Mouse (Mus musculus) induced T-regulatory cell, adult 2 months (primary cell): ENCODE data around the gene Per2.
"Not testable (repeated sequence)": the region's sequence is repeated elsewhere in the genome, so short reads cannot be mapped to it uniquely, and the experiment has no call there.

ENCODE experiments used
- DNase-seq: peaks from one replicate; pipeline ENCODE4 v3.0.0-alpha.2; 2012; ENCODE audit warnings: low read depth

Gene Per2

GRCm38 (mm10) chr1:91459059-91459809 lies at the start of gene Per2:
Per2 (minus strand) TSS chr1:91459324.
- DNase-seq, result peak; percentile 100

- no peak for DNase-seq
These were observed 45.5 kb upstream of the Per2 start for GRCm38 (mm10) chr1:91504615-91505014.

GRCm38 (mm10) chr1:91498579-91498978 lies 39.5 kb upstream of the Per2 start:
- no peak for DNase-seq

GRCm38 (mm10) chr1:91495321-91495720 lies 36.2 kb upstream of the Per2 start:
- no peak for DNase-seq

- peak; percentile 92 for DNase-seq
These were observed 35.5 kb upstream of the Per2 start, which contains the start of gene Traf3ip1 for GRCm38 (mm10) chr1:91494457-91495140. Traf3ip1 (plus strand) TSS chr1:91494647.

GRCm38 (mm10) chr1:91493938-91494337 lies 34.8 kb upstream of the Per2 start:
- no peak for DNase-seq

GRCm38 (mm10) chr1:91492740-91493139 lies 33.6 kb upstream of the Per2 start:
- no peak for DNase-seq

GRCm38 (mm10) chr1:91490322-91490721 lies 31.2 kb upstream of the Per2 start:
- no peak for DNase-seq

GRCm38 (mm10) chr1:91486165-91486564 lies 27.0 kb upstream of the Per2 start:
- no peak for DNase-seq

GRCm38 (mm10) chr1:91485422-91485821 lies 26.3 kb upstream of the Per2 start:
- no peak for DNase-seq

GRCm38 (mm10) chr1:91484011-91484346 lies 24.9 kb upstream of the Per2 start:
- no peak for DNase-seq

- peak; percentile 77 for DNase-seq
These were observed 24.3 kb upstream of the Per2 start for GRCm38 (mm10) chr1:91483304-91484010.

- no peak for DNase-seq
These were observed 23.6 kb upstream of the Per2 start for GRCm38 (mm10) chr1:91482616-91483211.

- no peak for DNase-seq
These were observed 19.8 kb upstream of the Per2 start for GRCm38 (mm10) chr1:91478958-91479357.

- DNase-seq, result not testable (repeated sequence)
These were observed 19.0 kb upstream of the Per2 start for GRCm38 (mm10) chr1:91478145-91478544.

GRCm38 (mm10) chr1:91469888-91470419 lies 10.8 kb upstream of the Per2 start:
- no peak for DNase-seq

- DNase-seq, result no peak
These were observed 7.1 kb upstream of the Per2 start for GRCm38 (mm10) chr1:91466186-91466585.

GRCm38 (mm10) chr1:91465244-91465643 lies 6.1 kb upstream of the Per2 start:
- DNase-seq, result no peak

GRCm38 (mm10) chr1:91464436-91464835 lies 5.3 kb upstream of the Per2 start:
- no peak for DNase-seq

GRCm38 (mm10) chr1:91463336-91463995 lies 4.3 kb upstream of the Per2 start:
- no peak for DNase-seq

- peak; percentile 31 for DNase-seq
These were observed 1.4 kb upstream of the Per2 start for GRCm38 (mm10) chr1:91460564-91460963.

GRCm38 (mm10) chr1:91460069-91460468 lies 945 bp upstream of the Per2 start:
- no peak for DNase-seq
